Mouse (Mus musculus) ES-E14 (cell line): Measurements from ENCODE around the gene Olfr1202.

ENCODE experiments used
- CHD2 ChIP-seq: IDR thresholded peaks from 2 replicates; pipeline ENCODE4 v1.6.1; 2014; ENCODE audit warnings: mild to moderate bottlenecking, low read depth, low read length, inconsistent platforms
- HCFC1 ChIP-seq: IDR thresholded peaks from 2 replicates; pipeline ENCODE4 v1.6.1; 2012; ENCODE audit warnings: low read length, inconsistent platforms, borderline replicate concordance; ENCODE audit not compliant: insufficient read depth
- MAFK ChIP-seq: IDR thresholded peaks from 2 replicates; pipeline ENCODE4 v1.6.1; 2014; ENCODE audit warnings: mild to moderate bottlenecking, low read depth, low read length, inconsistent platforms; ENCODE audit not compliant: insufficient read depth
- ZC3H11A ChIP-seq: IDR thresholded peaks from 2 replicates; pipeline ENCODE4 v1.6.1; 2012; ENCODE audit warnings: low read depth, mild to moderate bottlenecking, inconsistent platforms, low read length, borderline replicate concordance
- ZNF384 ChIP-seq: IDR thresholded peaks from 2 replicates; pipeline ENCODE4 v1.6.1; 2012; ENCODE audit warnings: low read depth, low read length, inconsistent platforms

- TF ChIP-seq HCFC1 (no peak), ZC3H11A (no peak), MAFK (no peak), ZNF384 (no peak), CHD2 (no peak)
Observed at GRCm38 (mm10) chr2:88770388-88770787, 43.9 kb upstream of the Olfr1202 start, which contains the start of gene Olfr1200.
